Mouse (Mus musculus): ENCODE results near the gene Cand2. TPM values are rescaled to one million over a fixed set of nuclear protein-coding genes. Genes with fewer than 3 reads are reported as not detected.
"Not testable (repeated sequence)": the region's sequence is repeated elsewhere in the genome, so short reads cannot be mapped to it uniquely, and the experiment has no call there.

Gene Cand2
- polyA plus RNA-seq, 1 experiment from 2014 or later = 40.8 TPM

- peak; percentile 30; the same call in 1 of the 2 replicates for ATAC-seq (ENCODE audit: low FRiP score)
Observed at GRCm38 (mm10) chr6:115814104-115814503, 39.8 kb downstream of the Cand2 start.

GRCm38 (mm10) chr6:115815041-115815440 is 40.7 kb downstream of the Cand2 start:
- no peaks in the 10 kb centered on the region for H3K36me3 ChIP-seq (replicated peaks)
- ATAC-seq (ENCODE audit: low FRiP score) = no peak
- H3K4me3 ChIP-seq (replicated peaks) = no peak overlapping the region
- H3K4me1 ChIP-seq = no peaks in the 10 kb centered on the region
- no peaks in the 10 kb centered on the region for H3K9me3 ChIP-seq
- H3K27ac ChIP-seq = no peak overlapping the region
- H3K9ac ChIP-seq = no peak overlapping the region
- no peak overlapping the region for H3K4me2 ChIP-seq
- WGBS = 76% methylated on average over 4 of the region's 4 CpGs
- no peaks in the 10 kb centered on the region for H3K27me3 ChIP-seq

More at GRCm38 (mm10) chr6:115814104-115814503, 39.8 kb downstream of the Cand2 start:
- no peaks in the 10 kb centered on the region for H3K27me3 ChIP-seq
- no peaks in the 10 kb centered on the region for H3K9me3 ChIP-seq
- WGBS = 40% methylated on average over 4 of the region's 4 CpGs
- H3K36me3 ChIP-seq (replicated peaks) = no peaks in the 10 kb centered on the region
- H3K9ac ChIP-seq = peak overlapping the region; percentile 36; the same call in 1 of the 2 replicates
- no peak overlapping the region for H3K4me3 ChIP-seq (replicated peaks)
- H3K27ac ChIP-seq = no peak overlapping the region
- no peaks in the 10 kb centered on the region for H3K4me1 ChIP-seq
- no peak overlapping the region for H3K4me2 ChIP-seq

- no peaks in the 10 kb centered on the region for H3K36me3 ChIP-seq (replicated peaks)
Observed at GRCm38 (mm10) chr6:115818129-115818528, 43.8 kb downstream of the Cand2 start.

GRCm38 (mm10) chr6:115821216-115821993 is 47.1 kb downstream of the Cand2 start:
- 88% methylated on average over 8 of the region's 8 CpGs for WGBS
- no peaks in the 10 kb centered on the region for H3K36me3 ChIP-seq (replicated peaks)
- no peak for ATAC-seq (ENCODE audit: low FRiP score)
- H3K4me1 ChIP-seq = no peaks in the 10 kb centered on the region
- H3K9ac ChIP-seq = no peak overlapping the region
- no peak overlapping the region for H3K4me3 ChIP-seq (replicated peaks)
- H3K27me3 ChIP-seq = no peaks in the 10 kb centered on the region
- no peak overlapping the region for H3K4me2 ChIP-seq
- no peaks in the 10 kb centered on the region for H3K9me3 ChIP-seq
- no peak overlapping the region for H3K27ac ChIP-seq

More at GRCm38 (mm10) chr6:115818129-115818528, 43.8 kb downstream of the Cand2 start:
- H3K27me3 ChIP-seq = no peaks in the 10 kb centered on the region
- 71% methylated on average over 2 of the region's 2 CpGs for WGBS
- ATAC-seq (ENCODE audit: low FRiP score) = no peak
- H3K4me1 ChIP-seq = no peaks in the 10 kb centered on the region
- H3K27ac ChIP-seq = no peak overlapping the region
- no peak overlapping the region for H3K9ac ChIP-seq
- H3K9me3 ChIP-seq = no peaks in the 10 kb centered on the region
- no peak overlapping the region for H3K4me2 ChIP-seq
- no peak overlapping the region for H3K4me3 ChIP-seq (replicated peaks)

- H3K4me1 ChIP-seq; H3K9me3 ChIP-seq; H3K4me3 ChIP-seq (replicated peaks); H3K27me3 ChIP-seq; H3K27ac ChIP-seq; H3K36me3 ChIP-seq (replicated peaks); H3K9ac ChIP-seq: not testable (repeated sequence)
- peak; percentile 88 for ATAC-seq (ENCODE audit: low FRiP score)
- WGBS = 3% methylated on average over 5 of the region's 11 CpGs
- peak overlapping the region; percentile 34; the same call in 1 of the 2 replicates for H3K4me2 ChIP-seq
Observed at GRCm38 (mm10) chr6:115823850-115824464, 49.6 kb downstream of the Cand2 start.

GRCm38 (mm10) chr6:115830779-115831601 is 56.7 kb downstream of the Cand2 start:
- no peaks in the 10 kb centered on the region for H3K36me3 ChIP-seq (replicated peaks)
- no peak overlapping the region for H3K27ac ChIP-seq
- H3K9ac ChIP-seq = no peak overlapping the region
- no peaks in the 10 kb centered on the region for H3K27me3 ChIP-seq
- no peaks in the 10 kb centered on the region for H3K4me1 ChIP-seq
- WGBS = 78% methylated on average over 6 of the region's 6 CpGs
- ATAC-seq (ENCODE audit: low FRiP score) = no peak
- H3K4me3 ChIP-seq (replicated peaks) = no peak overlapping the region
- no peak overlapping the region for H3K4me2 ChIP-seq
- H3K9me3 ChIP-seq = no peaks in the 10 kb centered on the region

- no peak overlapping the region for H3K27ac ChIP-seq
- no peaks in the 10 kb centered on the region for H3K36me3 ChIP-seq (replicated peaks)
- H3K27me3 ChIP-seq = no peaks in the 10 kb centered on the region
- no peak overlapping the region for H3K4me2 ChIP-seq
- no peak overlapping the region for H3K9ac ChIP-seq
- H3K4me1 ChIP-seq = no peaks in the 10 kb centered on the region
- 92% methylated on average over 2 of the region's 2 CpGs for WGBS
- H3K9me3 ChIP-seq = no peaks in the 10 kb centered on the region
- ATAC-seq (ENCODE audit: low FRiP score) = no peak
- no peak overlapping the region for H3K4me3 ChIP-seq (replicated peaks)
Observed at GRCm38 (mm10) chr6:115832152-115832850, 58.0 kb downstream of the Cand2 start.

GRCm38 (mm10) chr6:115833861-115834260 is 59.5 kb downstream of the Cand2 start:
- Histone ChIP-seq H3K9me3 (no peaks in the 10 kb centered on the region), H3K4me3 (replicated peaks) (no peak overlapping the region), H3K9ac (no peak overlapping the region), H3K27ac (no peak overlapping the region), H3K27me3 (no peaks in the 10 kb centered on the region), H3K4me1 (peaks cover 14% of the 10 kb centered on the region), H3K36me3 (replicated peaks) (no peaks in the 10 kb centered on the region), H3K4me2 (no peak overlapping the region)
- no peak for ATAC-seq (ENCODE audit: low FRiP score)

GRCm38 (mm10) chr6:115838161-115838597 is 63.8 kb downstream of the Cand2 start, which contains the start of gene Efcab12:
Efcab12 (minus strand) TSS chr6:115838412.
- Histone ChIP-seq H3K4me1 (peaks cover 14% of the 10 kb centered on the region), H3K4me3 (replicated peaks) (peak within 1 kb of the TSS; percentile 36), H3K27me3 (no peaks in the 10 kb centered on the region), H3K27ac (peak within 1 kb of the TSS; percentile 76), H3K9ac (peak within 1 kb of the TSS; percentile 30; the same call in 1 of the 2 replicates), H3K9me3 (no peaks in the 10 kb centered on the region), H3K4me2 (peak within 1 kb of the TSS; percentile 58), H3K36me3 (replicated peaks) (peaks cover 18% of the 10 kb centered on the region)
- WGBS = 1% methylated on average over 19 of the region's 19 CpGs
- peak; percentile 93 for ATAC-seq (ENCODE audit: low FRiP score)

GRCm38 (mm10) chr6:115838745-115839144 is 64.4 kb downstream of the Cand2 start:
- Histone ChIP-seq H3K36me3 (replicated peaks) (peaks cover 23% of the 10 kb centered on the region), H3K27ac (no peak overlapping the region), H3K4me1 (peaks cover 14% of the 10 kb centered on the region), H3K9ac (no peak overlapping the region), H3K27me3 (no peaks in the 10 kb centered on the region), H3K9me3 (no peaks in the 10 kb centered on the region), H3K4me3 (replicated peaks) (peak overlapping the region; percentile 36; the same call in 1 of the 2 replicates), H3K4me2 (peak overlapping the region; percentile 58)
- WGBS = 59% methylated on average over 5 of the region's 5 CpGs
- peak; percentile 10; the same call in 1 of the 2 replicates for ATAC-seq (ENCODE audit: low FRiP score)

GRCm38 (mm10) chr6:115845006-115845405 is 70.7 kb downstream of the Cand2 start:
- no peaks in the 10 kb centered on the region for H3K27me3 ChIP-seq
- H3K4me1 ChIP-seq = no peaks in the 10 kb centered on the region
- H3K9ac ChIP-seq = no peak overlapping the region
- ATAC-seq (ENCODE audit: low FRiP score) = no peak
- H3K36me3 ChIP-seq (replicated peaks) = peaks cover 48% of the 10 kb centered on the region
- no peak overlapping the region for H3K4me3 ChIP-seq (replicated peaks)
- WGBS = 95% methylated on average over 4 of the region's 4 CpGs
- no peak overlapping the region for H3K4me2 ChIP-seq
- no peaks in the 10 kb centered on the region for H3K9me3 ChIP-seq
- no peak overlapping the region for H3K27ac ChIP-seq

Measured in forebrain, embryonic 12.5 days (tissue).